ENCODE assay signal across 8 mouse cellular contexts in genomic region chr6:100286573-100287333, GRCm38 (mm10). TPM values are rescaled to one million over a fixed set of nuclear protein-coding genes. Genes with fewer than 3 reads are reported as not detected.
A peak's percentile ranks its signal among the peaks of the same experiment; 100 is the strongest.
DNase-seq lines count a peak whose midpoint lies in the region; ATAC-seq and TF ChIP-seq lines count a peak whose summit lies in the region.

No protein-coding gene starts in this region.

- H3K4me1 ChIP-seq in CH12.LX (ENCODE audit: control insufficient read depth in 1 of 2, insufficient read depth in 2 of 2) = peaks cover 0 to 24% of the 10 kb centered on the region in 2 experiments; a peak in 2 of 4 replicates
- H3K4me1 ChIP-seq in forebrain, embryonic 12.5 days = peaks cover 25% of the 10 kb centered on the region
- H3K4me1 ChIP-seq in heart, postnatal 0 days (ENCODE audit: control insufficient read depth, insufficient read depth) = peaks cover 19% of the 10 kb centered on the region
- peaks cover 19% of the 10 kb centered on the region for H3K4me1 ChIP-seq in liver, postnatal 0 days (ENCODE audit: insufficient read depth)
- peaks cover 10% of the 10 kb centered on the region for H3K4me1 ChIP-seq in neural tube, embryonic 14.5 days (ENCODE audit: control insufficient read depth, insufficient read depth, low read length)
- H3K4me1 ChIP-seq in testis, adult 2 months (ENCODE audit: control insufficient read depth, insufficient read depth, low read length) = peaks cover 6% of the 10 kb centered on the region

- H3K79me2 ChIP-seq in CH12.LX (replicated peaks; ENCODE audit: control insufficient read depth, extremely low read depth, insufficient read depth, poor library complexity, severe bottlenecking) = peaks cover 20% of the 10 kb centered on the region

- H3K27ac ChIP-seq in CH12.LX (ENCODE audit: insufficient read depth, low read depth) = peak overlapping the region; percentile 29; the same call in 1 of the 2 replicates
- H3K27ac ChIP-seq in forebrain, embryonic 12.5 days = peak overlapping the region; percentile 98
- peak overlapping the region; percentile 97 for H3K27ac ChIP-seq in heart, postnatal 0 days (ENCODE audit: low read depth)
- peak overlapping the region; percentile 96 for H3K27ac ChIP-seq in liver, postnatal 0 days (ENCODE audit: low read depth)
- H3K27ac ChIP-seq in neural tube, embryonic 14.5 days (ENCODE audit: low read depth, low read length) = peak overlapping the region; percentile 98
- H3K27ac ChIP-seq in testis, adult 2 months (ENCODE audit: control insufficient read depth, insufficient read depth, low read depth, low read length) = peak overlapping the region; percentile 74

- TF ChIP-seq POLR2A in CH12.LX (IDR thresholded peaks at IDR 0.05; ENCODE audit: low read depth, low read length) = no peak
- TF ChIP-seq POLR2A in testis, adult 2 months (IDR thresholded peaks at IDR 0.05; ENCODE audit: control insufficient read depth, low read depth, low read length) = no peak

- H3K9ac ChIP-seq in CH12.LX (ENCODE audit: insufficient read depth, low read depth) = peak overlapping the region; percentile 72
- peak overlapping the region; percentile 90 for H3K9ac ChIP-seq in forebrain, embryonic 12.5 days
- H3K9ac ChIP-seq in heart, postnatal 0 days (replicated peaks; ENCODE audit: low read depth, low read length) = peak overlapping the region; percentile 89
- H3K9ac ChIP-seq in liver, postnatal 0 days (replicated peaks) = peak overlapping the region; percentile 88
- H3K9ac ChIP-seq in neural tube, embryonic 14.5 days (replicated peaks; ENCODE audit: low read depth, low read length) = peak overlapping the region; percentile 92

- peak overlapping the region; percentile 90; the same call in 1 of the 2 replicates for H3K4me2 ChIP-seq in CH12.LX (ENCODE audit: insufficient read depth, low read depth, poor library complexity, severe bottlenecking)
- peak overlapping the region; percentile 84 for H3K4me2 ChIP-seq in forebrain, embryonic 12.5 days
- H3K4me2 ChIP-seq in heart, postnatal 0 days (ENCODE audit: low read depth, low read length) = peak overlapping the region; percentile 88
- peak overlapping the region; percentile 78 for H3K4me2 ChIP-seq in liver, postnatal 0 days (ENCODE audit: low read depth, low read length)
- H3K4me2 ChIP-seq in neural tube, embryonic 14.5 days (ENCODE audit: low read depth, low read length) = peak overlapping the region; percentile 84

- DNase-seq in CH12.LX (ENCODE audit: extremely low read depth) = peak; percentile 37
- DNase-seq in c-Kit-positive CD71-positive TER-119-positive erythroid progenitor cells, embryonic 14.5 days (ENCODE audit: low spot score) = peak; percentile 46
- DNase-seq in heart, postnatal 0 days (ENCODE audit: low spot score) = peak; percentile 42
- peak; percentile 80 to 88 for DNase-seq in kidney, postnatal 36 days
- peak; percentile 78 for DNase-seq in liver, postnatal 0 days

- peaks cover 0 to 11% of the 10 kb centered on the region in 2 experiments for H3K36me3 ChIP-seq in CH12.LX (replicated peaks in 1 of 2; ENCODE audit: control insufficient read depth in 1 of 2, insufficient read depth in 1 of 2, low read length in 1 of 2)
- H3K36me3 ChIP-seq in forebrain, embryonic 12.5 days (replicated peaks) = no peaks in the 10 kb centered on the region
- H3K36me3 ChIP-seq in heart, postnatal 0 days (replicated peaks; ENCODE audit: control insufficient read depth, insufficient read depth, low read length) = no peaks in the 10 kb centered on the region
- H3K36me3 ChIP-seq in liver, postnatal 0 days (replicated peaks; ENCODE audit: insufficient read depth, low read length) = no peaks in the 10 kb centered on the region
- H3K36me3 ChIP-seq in neural tube, embryonic 14.5 days (ENCODE audit: control insufficient read depth, insufficient read depth, low read length) = no peaks in the 10 kb centered on the region
- no peaks in the 10 kb centered on the region for H3K36me3 ChIP-seq in testis, adult 2 months (ENCODE audit: control insufficient read depth, insufficient read depth, low read length)

- no peak for TF ChIP-seq RAD21 in CH12.LX (IDR thresholded peaks at IDR 0.05; ENCODE audit: low read depth, low read length)

- peak overlapping the region; percentile 60 to 75 (median 70) for H3K4me3 ChIP-seq in CH12.LX (replicated peaks in 1 of 3; ENCODE audit: low read depth in 2 of 3, low read length in 2 of 3, poor library complexity in 1 of 3)
- peak overlapping the region; percentile 80 for H3K4me3 ChIP-seq in forebrain, embryonic 12.5 days (replicated peaks)
- peak overlapping the region; percentile 72 for H3K4me3 ChIP-seq in heart, postnatal 0 days (ENCODE audit: low read depth, low read length)
- peak overlapping the region; percentile 81 for H3K4me3 ChIP-seq in liver, postnatal 0 days (ENCODE audit: low read depth, low read length)
- H3K4me3 ChIP-seq in neural tube, embryonic 14.5 days (ENCODE audit: low read depth, low read length) = peak overlapping the region; percentile 67
- peak overlapping the region; percentile 89 for H3K4me3 ChIP-seq in testis, adult 2 months (ENCODE audit: control insufficient read depth, low read depth, low read length)

- under 1% methylated on average over 33 of the region's 117 CpGs for WGBS in forebrain, embryonic 12.5 days
- WGBS in heart, postnatal 0 days = under 1% methylated on average over 78 of the region's 117 CpGs
- 3% methylated on average over 34 of the region's 117 CpGs for WGBS in liver, postnatal 0 days (ENCODE audit: insufficient replicate concordance)
- WGBS in neural tube, embryonic 14.5 days = 0% methylated on average over 37 of the region's 117 CpGs

- peak in 1 of 2 experiments; percentile 8; a peak in 1 of 4 replicates for TF ChIP-seq CTCF in CH12.LX (conservative IDR thresholded peaks at IDR 0.05 in 1 of 2, IDR thresholded peaks at IDR 0.05 in 1 of 2; ENCODE audit: low read depth in 2 of 2, low read length in 2 of 2)
- no peak for TF ChIP-seq CTCF in heart, postnatal 0 days (IDR thresholded peaks at IDR 0.05; ENCODE audit: low read depth)
- no peak for TF ChIP-seq CTCF in liver, postnatal 0 days (IDR thresholded peaks at IDR 0.05; ENCODE audit: low read depth)
- no peak for TF ChIP-seq CTCF in testis, adult 2 months (IDR thresholded peaks at IDR 0.05; ENCODE audit: control insufficient read depth, insufficient read depth, insufficient replicate concordance, low read depth, low read length)

- peaks cover 18% of the 10 kb centered on the region for H3K27me3 ChIP-seq in CH12.LX (replicated peaks)
- H3K27me3 ChIP-seq in forebrain, embryonic 12.5 days = peaks cover 27% of the 10 kb centered on the region
- no peaks in the 10 kb centered on the region for H3K27me3 ChIP-seq in heart, postnatal 0 days (ENCODE audit: control insufficient read depth, insufficient read depth, low read length)
- H3K27me3 ChIP-seq in liver, postnatal 0 days (ENCODE audit: insufficient read depth, low read length) = no peaks in the 10 kb centered on the region
- H3K27me3 ChIP-seq in neural tube, embryonic 14.5 days (ENCODE audit: control insufficient read depth, insufficient read depth, low read length) = no peaks in the 10 kb centered on the region
- H3K27me3 ChIP-seq in testis, adult 2 months (ENCODE audit: control insufficient read depth, insufficient read depth, low read length) = no peaks in the 10 kb centered on the region

- peak; percentile 75 for ATAC-seq in forebrain, embryonic 12.5 days (ENCODE audit: low FRiP score)
- peak; percentile 66 for ATAC-seq in heart, postnatal 0 days (ENCODE audit: insufficient read depth, low read depth)
- peak; percentile 73 for ATAC-seq in liver, postnatal 0 days
- peak; percentile 76 for ATAC-seq in neural tube, embryonic 14.5 days (ENCODE audit: low read depth)

- in situ Hi-C loops in CH12.LX (cut with MboI; ENCODE audit: low pct_ligation_motif_present, low pct_unique_long_range_greater_than_20kb, low sequenced_read_pairs) = no loop called here

- no peaks in the 10 kb centered on the region for H3K9me3 ChIP-seq in CH12.LX (replicated peaks; ENCODE audit: low read length)
- H3K9me3 ChIP-seq in forebrain, embryonic 12.5 days = no peaks in the 10 kb centered on the region
- no peaks in the 10 kb centered on the region for H3K9me3 ChIP-seq in heart, postnatal 0 days (replicated peaks; ENCODE audit: control insufficient read depth, low read length)
- no peaks in the 10 kb centered on the region for H3K9me3 ChIP-seq in liver, postnatal 0 days (ENCODE audit: low read length)
- no peaks in the 10 kb centered on the region for H3K9me3 ChIP-seq in neural tube, embryonic 14.5 days (ENCODE audit: control insufficient read depth, low read length)

- no peak for TF ChIP-seq EP300 in CH12.LX (IDR thresholded peaks at IDR 0.05; ENCODE audit: low read length)
- TF ChIP-seq EP300 in heart, postnatal 0 days (IDR thresholded peaks at IDR 0.05; ENCODE audit: low read depth) = no peak
- no peak for TF ChIP-seq EP300 in liver, postnatal 0 days (IDR thresholded peaks at IDR 0.05; ENCODE audit: low read depth)

- dilution Hi-C loops in CH12.LX (cut with MboI; ENCODE audit: extremely low pct_ligation_motif_present, extremely low pct_unique_long_range_greater_than_20kb, low sequenced_read_pairs) = no loop called here

TF ChIP-seq in CH12.LX, 34 proteins besides CTCF, POLR2A, EP300 and RAD21:
- no peak for TF ChIP-seq TCF12 (IDR thresholded peaks at IDR 0.05; ENCODE audit: low read depth, low read length)
- 0 out of 2 replicates have a peak, but pooled peaks have one; percentile 1 for TF ChIP-seq SIN3A (IDR thresholded peaks at IDR 0.05; ENCODE audit: low read length)

RNA-seq across cellular contexts. Expression of gene Rybp, which starts 0.5 kb away (rescaled TPM):
- 9.1 and 9.2 TPM in 2 replicates for total RNA-seq in CH12.LX (2012; rRNA removed)
- 21.8 and 23.6 TPM in 2 replicates for total RNA-seq in CH12.LX (2014; rRNA removed)
- 27.1 and 27.4 TPM in 2 replicates for polyA plus RNA-seq in CH12.LX (2012; ENCODE audit: insufficient read length, low read depth)
- polyA plus RNA-seq in forebrain, embryonic 12.5 days (2016; fragmentation: Nextera tagmentation; extraction: Ambion mirVana) = 20.8 and 22.2 TPM in 2 replicates
- total RNA-seq in heart, postnatal 0 days (2014; rRNA removed; ENCODE audit: low replicate concordance) = 5.2 and 9.2 TPM in 2 replicates
- polyA plus RNA-seq in heart, postnatal 0 days (2015; fragmentation: Nextera tagmentation; extraction: Ambion mirVana) = 6.6 and 8.6 TPM in 2 replicates
- polyA plus RNA-seq in liver, postnatal 0 days (2015; fragmentation: Nextera tagmentation; extraction: Ambion mirVana) = 5.8 and 6.7 TPM in 2 replicates
- polyA plus RNA-seq in neural tube, embryonic 14.5 days (2014; fragmentation: Nextera tagmentation; extraction: Ambion mirVana) = 13.1 and 15.9 TPM in 2 replicates
- polyA plus RNA-seq in testis, adult 2 months (2012; rRNA removed) = 39.6 and 43.4 TPM in 2 replicates

Comparison
In these comparisons a context has a peak if more than half of its experiments do, and no peak if none do; other contexts are left out.
1. Peak in every context shown above with its lines: DNase-seq, ATAC-seq, H3K4me3 ChIP-seq and H3K27ac ChIP-seq.
2. H3K27ac ChIP-seq: peak in every context shown above with its lines; median percentile 98 in forebrain, embryonic 12.5 days; 98 in neural tube, embryonic 14.5 days; 97 in heart, postnatal 0 days; 96 in liver, postnatal 0 days; 74 in testis, adult 2 months; 29 in CH12.LX.